Mouse (Mus musculus) heart, adult 2 months (tissue): Measurements from ENCODE around the gene Rbpj.

Experiments
- CTCF ChIP-seq: fragments of 200-600 bp; IDR thresholded peaks from 2 replicates; pipeline ENCODE4 v1.8.1; 2022; ENCODE audit warnings: antibody characterized with exemption, mild to moderate bottlenecking, moderate library complexity
- EP300 ChIP-seq: fragments of 200-500 bp; IDR thresholded peaks from 2 replicates; pipeline ENCODE4 v1.6.1; 2011; ENCODE audit warnings: low read depth, low read length, control low read depth; ENCODE audit not compliant: insufficient read depth
- POLR2A ChIP-seq: fragments of 200-500 bp; IDR thresholded peaks from 2 replicates; pipeline ENCODE4 v1.6.1; 2011; ENCODE audit warnings: mild to moderate bottlenecking, low read depth, low read length, control low read depth; ENCODE audit not compliant: insufficient read depth

DNA sequence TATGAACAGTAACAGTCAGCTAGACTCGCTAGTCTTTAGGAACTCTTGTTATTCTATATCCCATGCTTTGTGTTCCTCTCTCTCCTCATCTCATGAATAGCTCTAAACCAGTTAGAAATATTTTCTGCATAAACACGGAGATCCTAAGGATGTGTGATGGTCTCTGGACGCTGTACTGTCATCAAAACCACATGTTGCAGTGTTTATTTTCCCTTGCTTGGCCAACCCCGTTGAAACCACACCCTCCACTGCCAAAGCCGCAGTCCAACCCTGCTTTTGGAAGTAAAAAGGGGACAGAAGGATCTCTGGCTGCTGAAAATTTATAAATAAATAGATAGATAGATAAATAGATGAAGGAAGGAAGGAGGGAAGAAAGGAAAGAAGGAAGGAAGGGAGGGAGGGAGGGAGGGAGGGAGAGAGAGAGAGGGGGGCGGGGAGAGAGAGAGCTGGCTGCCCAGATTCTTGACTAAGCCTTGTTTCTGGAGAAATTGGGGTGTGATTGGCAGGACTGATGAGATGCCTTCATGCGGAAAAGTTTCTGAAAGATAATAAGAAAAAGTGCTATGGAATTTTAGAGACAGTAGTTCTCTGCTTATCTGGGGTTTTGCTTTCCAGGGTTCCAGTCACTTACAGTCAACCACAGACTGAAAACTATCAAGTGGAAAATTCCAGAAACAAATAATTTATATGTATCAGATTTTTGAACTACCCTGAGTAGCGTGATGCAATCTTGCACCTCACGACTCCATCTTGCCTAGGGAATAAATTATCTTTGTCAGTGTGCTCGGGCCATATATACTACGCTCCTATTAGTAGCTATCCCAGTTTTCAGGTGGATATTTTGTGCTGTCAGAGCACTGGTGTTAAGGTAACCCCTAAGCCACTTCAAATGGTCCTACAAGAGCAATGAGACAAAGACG is 70.9 kb downstream of the Rbpj start:
- TF ChIP-seq CTCF (no peak), EP300 (no peak), POLR2A (no peak)
